Mouse (Mus musculus) ES-E14 (cell line): ENCODE measurements around the gene Ednra.

ENCODE experiments used
- CHD2 ChIP-seq: IDR thresholded peaks from 2 replicates; pipeline ENCODE4 v1.6.1; 2014; ENCODE audit warnings: mild to moderate bottlenecking, low read depth, low read length, inconsistent platforms
- HCFC1 ChIP-seq: IDR thresholded peaks from 2 replicates; pipeline ENCODE4 v1.6.1; 2012; ENCODE audit warnings: low read length, inconsistent platforms, borderline replicate concordance; ENCODE audit not compliant: insufficient read depth
- MAFK ChIP-seq: IDR thresholded peaks from 2 replicates; pipeline ENCODE4 v1.6.1; 2014; ENCODE audit warnings: mild to moderate bottlenecking, low read depth, low read length, inconsistent platforms; ENCODE audit not compliant: insufficient read depth
- ZC3H11A ChIP-seq: IDR thresholded peaks from 2 replicates; pipeline ENCODE4 v1.6.1; 2012; ENCODE audit warnings: low read depth, mild to moderate bottlenecking, inconsistent platforms, low read length, borderline replicate concordance

DNA sequence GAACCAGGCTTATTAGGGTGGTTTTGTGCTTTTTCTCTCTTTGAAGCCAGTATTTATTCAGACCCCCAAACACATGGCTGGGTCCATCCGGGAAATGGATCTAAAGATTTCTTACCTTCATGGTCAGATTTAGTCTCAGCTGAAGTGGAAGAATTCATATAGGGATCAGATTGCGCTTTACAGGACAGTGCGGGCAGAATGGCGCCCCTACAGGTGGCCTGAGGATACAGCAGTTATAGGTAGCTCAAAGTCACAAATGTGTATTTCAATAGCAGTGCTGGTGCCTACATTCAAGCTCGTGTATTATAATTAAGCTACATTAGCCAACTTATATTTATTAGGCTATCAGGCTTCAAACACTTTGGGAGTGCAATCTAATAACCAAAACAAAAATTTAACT is 49.0 kb upstream of the Ednra start:
- TF ChIP-seq MAFK (no peak), ZC3H11A (no peak), CHD2 (no peak), HCFC1 (no peak)
